Mouse (Mus musculus): ENCODE measurements around the gene Gchfr.

Gene Gchfr

GRCm38 (mm10) chr2:119172862-119173576 is 5.4 kb downstream of the Gchfr start:
- in situ Hi-C loops (cut with MboI, MseI), result no loop called here

- in situ Hi-C loops (cut with MboI, MseI), result no loop called here
These were observed 6.5 kb downstream of the Gchfr start, which contains the start of gene Gm14137 for GRCm38 (mm10) chr2:119173991-119174651. Gm14137 (plus strand) TSS chr2:119174509.

- in situ Hi-C loops (cut with MboI, MseI), result no loop called here
These were observed 7.3 kb downstream of the Gchfr start for GRCm38 (mm10) chr2:119174866-119175265.

GRCm38 (mm10) chr2:119175614-119176013 is 8.0 kb downstream of the Gchfr start:
- in situ Hi-C loops (cut with MboI, MseI), result no loop called here

- in situ Hi-C loops (cut with MboI, MseI), result no loop called here
These were observed 9.2 kb downstream of the Gchfr start for GRCm38 (mm10) chr2:119176761-119177160.

- in situ Hi-C loops (cut with MboI, MseI), result no loop called here
These were observed 9.9 kb downstream of the Gchfr start for GRCm38 (mm10) chr2:119177384-119177939.

- in situ Hi-C loops (cut with MboI, MseI), result no loop called here
These were observed 15.3 kb downstream of the Gchfr start for GRCm38 (mm10) chr2:119182914-119183313.

GRCm38 (mm10) chr2:119189029-119189710 is 21.6 kb downstream of the Gchfr start:
- in situ Hi-C loops (cut with MboI, MseI), result no loop called here

GRCm38 (mm10) chr2:119190969-119191368 is 23.4 kb downstream of the Gchfr start:
- in situ Hi-C loops (cut with MboI, MseI), result no loop called here

GRCm38 (mm10) chr2:119194140-119194539 is 26.6 kb downstream of the Gchfr start:
- in situ Hi-C loops (cut with MboI, MseI), result no loop called here

GRCm38 (mm10) chr2:119196316-119197108 is 28.9 kb downstream of the Gchfr start:
- in situ Hi-C loops (cut with MboI, MseI), result no loop called here

- in situ Hi-C loops (cut with MboI, MseI), result no loop called here
These were observed 29.9 kb downstream of the Gchfr start for GRCm38 (mm10) chr2:119197493-119197892.

- in situ Hi-C loops (cut with MboI, MseI), result no loop called here
These were observed 30.5 kb downstream of the Gchfr start for GRCm38 (mm10) chr2:119198049-119198448.

GRCm38 (mm10) chr2:119198934-119199333 is 31.4 kb downstream of the Gchfr start:
- in situ Hi-C loops (cut with MboI, MseI), result no loop called here

- in situ Hi-C loops (cut with MboI, MseI), result no loop called here
These were observed 35.4 kb downstream of the Gchfr start for GRCm38 (mm10) chr2:119202914-119203453.

- in situ Hi-C loops (cut with MboI, MseI), result no loop called here
These were observed 36.4 kb downstream of the Gchfr start for GRCm38 (mm10) chr2:119203871-119204460.

GRCm38 (mm10) chr2:119207961-119208343 is 40.4 kb downstream of the Gchfr start:
- in situ Hi-C loops (cut with MboI, MseI), result loop anchor here (5.0 kb wide), 1 partner anchor 79 kb away; the partner anchor contains the start of gene Vps18

GRCm38 (mm10) chr2:119208344-119209175 is 41.0 kb downstream of the Gchfr start, which contains the start of the genes Zfyve19 and Dnajc17:
Zfyve19 (plus strand) TSS chr2:119208617.
Dnajc17 (minus strand) TSS chr2:119208795.
- in situ Hi-C loops (cut with MboI, MseI), result loop anchor here (5.0 kb wide), 1 partner anchor 79 kb away; the partner anchor contains the start of gene Vps18

GRCm38 (mm10) chr2:119209176-119209507 is 41.6 kb downstream of the Gchfr start:
- in situ Hi-C loops (cut with MboI, MseI), result loop anchor here (5.0 kb wide), 1 partner anchor 78 kb away; the partner anchor contains the start of gene Vps18
